Mouse (Mus musculus) layer of hippocampus, postnatal 14 days (tissue): ENCODE measurements around the gene Pard3b. TPM values are rescaled to one million over a fixed set of nuclear protein-coding genes. Genes with fewer than 3 reads are reported as not detected.

Experiments
- DNase-seq, 2 experiments: peaks; one replicate each; pipeline ENCODE4 v3.0.0; 2021 to 2022; ENCODE audit warnings: low spot score in 2 of 2, mixed read lengths in 1 of 2
- total RNA-seq, 2 experiments: library from RNA; stranded (reverse); gene quantifications; 2 replicates each; pipeline ENCODE4 v1.2.3; 2021

Pard3b gene
- total RNA-seq, 2 experiments from 2014 or later = 5.5 to 8.2 TPM

- DNase-seq = no peak
Measured at GRCm38 (mm10) chr1:62382807-62383514, 744.3 kb downstream of the Pard3b start.

- no peak for DNase-seq
Measured at GRCm38 (mm10) chr1:62384241-62384640, 745.6 kb downstream of the Pard3b start.

GRCm38 (mm10) chr1:62388013-62388412, 749.4 kb downstream of the Pard3b start:
- no peak for DNase-seq

- no peak for DNase-seq
Measured at GRCm38 (mm10) chr1:62392863-62393262, 754.2 kb downstream of the Pard3b start.

GRCm38 (mm10) chr1:62394555-62394954, 755.9 kb downstream of the Pard3b start:
- DNase-seq = no peak

- no peak for DNase-seq
Measured at GRCm38 (mm10) chr1:62398261-62398660, 759.6 kb downstream of the Pard3b start.

- DNase-seq = no peak
Measured at GRCm38 (mm10) chr1:62398738-62399137, 760.1 kb downstream of the Pard3b start.

- DNase-seq = no peak
Measured at GRCm38 (mm10) chr1:62405061-62405460, 766.4 kb downstream of the Pard3b start.

GRCm38 (mm10) chr1:62411368-62411767, 772.7 kb downstream of the Pard3b start:
- no peak for DNase-seq

GRCm38 (mm10) chr1:62412019-62412418, 773.4 kb downstream of the Pard3b start:
- DNase-seq = no peak

GRCm38 (mm10) chr1:62412988-62413387, 774.4 kb downstream of the Pard3b start:
- no peak for DNase-seq

GRCm38 (mm10) chr1:62414521-62414920, 775.9 kb downstream of the Pard3b start:
- no peak for DNase-seq

GRCm38 (mm10) chr1:62416627-62417374, 778.2 kb downstream of the Pard3b start:
- no peak for DNase-seq

- DNase-seq = no peak
Measured at GRCm38 (mm10) chr1:62422896-62423650, 784.4 kb downstream of the Pard3b start.

GRCm38 (mm10) chr1:62425369-62425768, 786.7 kb downstream of the Pard3b start:
- DNase-seq = no peak

GRCm38 (mm10) chr1:62428736-62429135, 790.1 kb downstream of the Pard3b start:
- DNase-seq = no peak

GRCm38 (mm10) chr1:62429333-62430182, 790.9 kb downstream of the Pard3b start:
- DNase-seq = no peak

GRCm38 (mm10) chr1:62431054-62431453, 792.4 kb downstream of the Pard3b start:
- DNase-seq = no peak

- DNase-seq = no peak
Measured at GRCm38 (mm10) chr1:62433891-62434290, 795.3 kb downstream of the Pard3b start.

- DNase-seq = no peak
Measured at GRCm38 (mm10) chr1:62435844-62436243, 797.2 kb downstream of the Pard3b start.

GRCm38 (mm10) chr1:62436304-62436703, 797.7 kb downstream of the Pard3b start:
- DNase-seq = no peak
